Mouse (Mus musculus) brain, embryonic 14.5 days (tissue): ENCODE measurements around the gene Btg2.

ENCODE experiments used
- CTCF ChIP-seq: fragments of 200-500 bp; IDR thresholded peaks from 2 replicates; pipeline ENCODE4 v1.5.1; 2012; ENCODE audit warnings: inconsistent platforms, mild to moderate bottlenecking, moderate library complexity, borderline replicate concordance; ENCODE audit not compliant: insufficient read depth, insufficient read length; ENCODE audit errors: extremely low read depth
- POLR2A ChIP-seq: fragments of 200-500 bp; IDR thresholded peaks from 2 replicates; pipeline ENCODE4 v1.6.1; 2012; ENCODE audit warnings: mild to moderate bottlenecking, inconsistent platforms, borderline replicate concordance; ENCODE audit not compliant: poor library complexity, insufficient read depth, insufficient read length, severe bottlenecking; ENCODE audit errors: extremely low read depth

GRCm38 (mm10) chr1:134122195-134122594 is 43.3 kb upstream of the Btg2 start:
- TF ChIP-seq CTCF (peak; percentile 57; the same call in 1 of the 2 replicates), POLR2A (no peak)
